Mouse (Mus musculus) v-Abl transformed pro-B cells (cell line): ENCODE measurements around the gene Slc20a1.

Experiments used
- in situ Hi-C, 2 experiments: fragments of 400-800 bp; cut with MboI; formaldehyde crosslinking; loops; one replicate each; pipeline ENCODE4 v1.15.1; 2025; ENCODE audit not compliant: unreplicated experiment in 2 of 2

The Slc20a1 gene

GRCm38 (mm10) chr2:129224178-129224577 is 25.6 kb downstream of the Slc20a1 start:
- in situ Hi-C loops = no loop called here

- in situ Hi-C loops = no loop called here
Observed at GRCm38 (mm10) chr2:129225251-129225819, 26.8 kb downstream of the Slc20a1 start.

- in situ Hi-C loops = no loop called here
Observed at GRCm38 (mm10) chr2:129226296-129226851, 27.8 kb downstream of the Slc20a1 start.

GRCm38 (mm10) chr2:129227011-129227529 is 28.5 kb downstream of the Slc20a1 start:
- in situ Hi-C loops = no loop called here

GRCm38 (mm10) chr2:129227709-129228108 is 29.1 kb downstream of the Slc20a1 start:
- in situ Hi-C loops = no loop called here

- in situ Hi-C loops = no loop called here
Observed at GRCm38 (mm10) chr2:129228571-129228970, 30.0 kb downstream of the Slc20a1 start.

- in situ Hi-C loops = no loop called here
Observed at GRCm38 (mm10) chr2:129229316-129229715, 30.8 kb downstream of the Slc20a1 start.

DNA sequence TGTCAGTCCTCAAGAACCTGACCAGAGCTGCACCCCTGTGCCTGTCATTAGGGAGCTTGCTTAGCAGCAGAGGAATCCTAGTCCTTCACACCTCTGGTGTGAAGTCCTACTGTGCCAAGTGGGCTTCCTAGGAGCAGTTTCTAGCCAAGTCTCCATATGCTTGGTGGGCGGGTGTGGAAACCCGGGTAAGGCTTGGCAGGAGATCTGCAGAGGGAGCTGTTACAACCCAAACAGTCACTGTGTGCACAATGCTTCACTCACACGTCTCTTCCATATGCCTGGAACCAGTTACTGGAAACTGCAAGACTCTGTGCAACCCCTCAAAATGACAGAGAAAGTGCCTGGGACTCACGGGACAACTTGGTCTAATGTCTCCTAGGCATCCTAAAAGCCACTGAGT is 33.5 kb downstream of the Slc20a1 start:
- in situ Hi-C loops = no loop called here

GRCm38 (mm10) chr2:129232484-129232883 is 33.9 kb downstream of the Slc20a1 start:
- in situ Hi-C loops = no loop called here

DNA sequence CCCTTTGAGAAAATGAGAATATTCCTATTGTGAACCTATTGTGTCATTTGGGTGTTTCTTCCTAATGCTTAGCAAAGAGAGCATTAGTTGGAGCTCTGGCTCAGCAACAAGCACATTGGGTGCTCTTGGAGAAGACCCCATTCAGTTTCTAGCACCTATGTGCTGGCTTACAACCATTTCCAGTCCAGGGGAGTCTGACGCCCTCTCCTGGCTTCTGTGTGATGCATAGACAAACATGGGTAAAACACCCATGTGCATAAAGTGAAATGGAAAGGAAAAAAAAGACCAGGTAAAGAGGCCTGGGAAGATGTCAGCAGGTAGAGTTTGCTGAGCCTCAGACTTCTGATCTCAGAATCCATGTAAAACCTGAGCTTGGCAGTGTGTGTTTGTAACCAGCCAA is 34.7 kb downstream of the Slc20a1 start:
- in situ Hi-C loops = no loop called here

GRCm38 (mm10) chr2:129233803-129234477 is 35.4 kb downstream of the Slc20a1 start:
- in situ Hi-C loops = no loop called here

DNA sequence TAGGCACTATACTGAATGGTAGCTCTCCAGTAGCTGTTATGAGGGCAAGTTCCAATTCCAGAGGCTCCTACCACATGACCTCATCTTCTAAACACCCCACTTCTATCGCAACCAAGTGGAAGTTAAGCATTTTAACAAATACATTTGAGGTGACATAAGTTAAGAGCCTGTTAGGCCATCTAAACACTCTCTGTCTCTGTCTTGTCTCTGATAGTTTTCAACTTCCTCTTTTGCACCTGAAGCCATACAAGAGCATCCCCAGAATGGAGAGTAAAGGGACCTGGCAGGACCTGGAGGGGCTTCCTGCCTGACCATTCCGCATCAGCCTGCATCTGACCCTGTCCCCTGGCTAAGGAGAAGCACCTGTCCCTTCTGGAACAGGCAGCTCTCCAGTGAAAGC is 36.2 kb downstream of the Slc20a1 start:
- in situ Hi-C loops = no loop called here

GRCm38 (mm10) chr2:129236526-129236925 is 38.0 kb downstream of the Slc20a1 start:
- in situ Hi-C loops = no loop called here

DNA sequence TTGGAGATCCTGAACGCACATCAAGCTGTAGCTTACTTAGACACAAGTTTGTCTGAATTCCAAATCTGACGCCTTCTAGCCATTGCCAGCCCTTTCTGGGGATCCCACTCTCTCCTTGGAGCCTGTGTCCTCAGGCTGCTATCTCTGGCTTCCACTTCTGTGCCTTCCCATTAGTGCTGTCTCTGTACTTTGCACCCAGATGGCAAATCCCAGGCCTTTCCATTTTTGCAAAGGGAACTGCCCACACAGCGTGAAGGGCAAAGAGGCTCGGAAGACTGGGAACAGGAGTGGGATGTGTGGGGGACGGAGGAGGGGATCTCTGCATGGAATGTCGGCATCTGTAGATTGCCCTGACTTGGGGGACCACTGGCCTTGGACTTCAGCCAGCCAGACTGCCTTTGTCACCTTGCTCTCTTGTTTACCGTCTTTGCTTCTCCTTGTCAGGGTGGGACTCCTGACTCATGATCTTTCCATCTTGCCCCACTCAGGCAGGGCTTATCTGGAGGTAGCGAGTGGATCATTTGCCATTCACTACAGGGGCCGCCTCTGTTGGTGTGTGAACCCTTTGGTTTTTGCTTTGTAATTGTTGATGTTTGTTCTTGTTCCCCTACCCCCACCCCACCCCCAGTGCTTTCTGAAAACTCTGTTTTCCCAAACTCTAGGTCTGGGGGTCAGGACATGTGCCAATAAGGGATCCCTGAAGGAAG is 42.3 kb downstream of the Slc20a1 start:
- in situ Hi-C loops = no loop called here

DNA sequence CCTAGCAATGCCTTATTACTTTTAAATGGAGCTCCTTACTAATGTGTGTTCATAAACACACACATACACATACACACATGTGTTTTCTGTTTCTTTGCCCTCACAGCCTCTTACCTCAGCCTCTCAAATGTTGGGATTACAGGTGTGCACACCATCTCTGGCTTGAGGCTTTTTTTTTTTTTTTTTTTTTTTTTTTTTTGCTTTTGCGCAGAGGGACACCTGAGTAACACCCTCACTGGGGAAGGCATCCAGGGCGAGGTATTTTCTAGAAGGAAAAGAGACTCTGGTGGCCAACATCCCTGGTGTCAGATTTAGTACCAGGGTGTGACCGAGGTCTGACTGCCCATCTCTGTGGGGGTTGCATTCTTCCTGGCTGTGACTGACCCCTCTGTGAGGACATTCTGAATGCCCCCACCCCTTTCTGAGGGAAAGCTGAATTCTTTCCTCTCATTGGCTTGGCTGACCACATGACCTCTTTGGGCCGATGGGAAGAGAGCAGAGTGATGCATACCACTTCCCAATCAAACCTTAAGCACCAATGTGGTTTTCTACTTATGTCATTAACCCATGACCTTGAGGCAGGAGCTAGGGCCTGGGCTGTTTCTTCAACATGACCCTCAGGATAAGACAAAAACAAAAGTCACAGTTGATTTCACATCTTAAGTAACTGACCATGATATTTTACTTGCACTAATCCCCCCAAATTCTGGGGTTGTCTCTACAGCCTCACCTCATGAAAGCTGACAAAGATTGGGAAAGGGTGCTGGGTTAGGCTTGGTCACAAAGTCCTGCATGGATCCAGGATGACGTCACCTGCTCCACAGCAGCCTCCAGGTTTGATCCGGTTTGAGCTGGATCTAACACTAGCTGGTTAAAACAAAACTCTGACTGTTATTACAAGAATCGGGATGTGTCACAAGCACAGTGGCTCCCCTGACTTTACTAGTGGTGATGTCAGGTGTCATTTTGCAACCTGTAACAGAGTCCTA is 43.6 kb downstream of the Slc20a1 start:
- in situ Hi-C loops = no loop called here

- in situ Hi-C loops = no loop called here
Observed at GRCm38 (mm10) chr2:129243005-129243404, 44.4 kb downstream of the Slc20a1 start.

DNA sequence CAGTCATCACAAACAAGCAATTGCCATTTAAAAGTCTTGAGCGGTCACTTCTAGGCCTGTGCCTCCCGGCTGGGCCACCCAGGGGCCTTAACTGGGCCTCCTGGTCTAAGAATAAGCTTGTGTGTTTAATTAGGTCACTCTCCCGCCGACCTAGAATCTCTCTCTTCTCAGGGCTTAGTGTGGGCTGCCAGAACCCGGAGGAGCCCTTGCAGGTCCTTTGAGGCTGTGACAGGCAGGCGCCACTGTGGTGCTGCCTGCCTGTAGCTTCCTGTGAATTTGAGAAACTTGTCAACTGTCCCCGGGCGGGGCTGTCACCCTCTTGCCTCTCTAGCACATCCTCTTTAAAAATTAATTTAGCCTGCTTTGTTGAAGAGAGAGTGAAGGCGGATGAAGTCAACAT is 45.2 kb downstream of the Slc20a1 start:
- in situ Hi-C loops = no loop called here

GRCm38 (mm10) chr2:129244446-129245120 is 46.0 kb downstream of the Slc20a1 start:
- in situ Hi-C loops = no loop called here

GRCm38 (mm10) chr2:129245618-129246017 is 47.1 kb downstream of the Slc20a1 start:
- in situ Hi-C loops = no loop called here

DNA sequence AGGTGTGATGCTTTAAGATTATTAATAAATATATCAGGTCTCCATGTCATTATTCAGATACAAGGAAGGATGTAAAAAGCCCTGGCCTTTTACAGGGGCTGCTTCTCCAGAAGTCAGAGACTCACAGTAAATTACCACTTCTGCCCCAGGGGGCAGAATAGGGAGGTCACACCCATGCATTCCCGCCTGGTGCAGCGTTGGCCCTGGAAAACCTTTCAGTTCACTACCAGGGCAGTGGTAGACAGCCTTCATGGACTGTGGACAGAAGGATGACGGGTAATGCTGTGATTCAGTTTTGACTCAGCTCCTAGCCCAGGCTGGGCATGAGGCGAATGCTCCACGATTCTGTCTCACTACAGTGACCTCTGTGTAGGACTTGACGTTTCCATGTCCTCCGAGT is 47.9 kb downstream of the Slc20a1 start:
- in situ Hi-C loops = no loop called here
